Mouse (Mus musculus): ENCODE results near the gene Helt.
A peak's percentile ranks its signal among the peaks of the same experiment; 100 is the strongest.
"Not testable (repeated sequence)": the region's sequence is repeated elsewhere in the genome, so short reads cannot be mapped to it uniquely, and the experiment has no call there.

Gene Helt

GRCm38 (mm10) chr8:46296551-46296950 is 2.1 kb upstream of the Helt start:
- no peak for DNase-seq (ENCODE audit: low read depth)

DNA sequence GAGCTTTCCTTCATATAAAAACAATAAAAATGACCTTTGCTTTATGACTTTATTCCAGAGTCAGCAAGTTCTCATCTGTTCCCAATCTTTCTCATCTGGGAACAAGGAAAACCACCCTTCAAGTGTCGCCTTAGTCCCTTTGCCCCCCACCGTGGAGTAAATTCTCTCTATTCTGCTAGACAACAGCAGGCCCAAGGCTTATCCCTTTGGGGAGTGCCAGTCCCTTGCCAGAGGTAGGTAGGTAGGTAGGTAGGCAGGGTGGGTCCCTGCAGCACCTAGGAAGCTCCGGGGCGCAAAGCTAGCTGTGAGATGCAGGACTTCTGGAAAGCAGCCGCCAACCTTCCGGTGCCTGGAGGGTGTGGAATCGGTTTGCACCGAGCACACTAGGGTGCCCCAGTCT is 1.5 kb upstream of the Helt start:
- DNase-seq (ENCODE audit: low read depth) = no peak

DNA sequence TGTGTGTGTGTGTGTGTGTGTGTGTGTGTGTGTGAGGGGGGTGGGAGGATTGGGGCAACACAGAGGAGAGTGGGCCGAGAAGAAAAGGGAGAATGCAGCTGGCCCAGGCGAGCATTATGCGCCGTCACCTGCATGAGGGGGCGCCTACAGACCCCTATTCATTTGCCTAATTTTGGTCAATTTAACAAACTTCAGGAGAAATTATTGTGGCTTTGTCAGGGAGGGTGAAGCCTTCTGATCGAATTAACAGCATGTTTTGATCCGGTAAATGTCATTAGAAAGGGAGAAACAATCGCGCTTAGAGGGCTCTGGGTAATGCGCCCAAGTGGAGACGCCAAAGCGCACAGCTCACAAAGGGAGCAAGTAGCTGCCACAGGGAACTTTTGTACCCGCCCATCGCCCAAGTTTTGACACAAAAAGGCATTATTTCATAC is 647 bp upstream of the Helt start:
- DNase-seq (ENCODE audit: low read depth) = no peak

GRCm38 (mm10) chr8:46293741-46294151 is 725 bp downstream of the Helt start:
- DNase-seq (ENCODE audit: low read depth) = no peak

DNA sequence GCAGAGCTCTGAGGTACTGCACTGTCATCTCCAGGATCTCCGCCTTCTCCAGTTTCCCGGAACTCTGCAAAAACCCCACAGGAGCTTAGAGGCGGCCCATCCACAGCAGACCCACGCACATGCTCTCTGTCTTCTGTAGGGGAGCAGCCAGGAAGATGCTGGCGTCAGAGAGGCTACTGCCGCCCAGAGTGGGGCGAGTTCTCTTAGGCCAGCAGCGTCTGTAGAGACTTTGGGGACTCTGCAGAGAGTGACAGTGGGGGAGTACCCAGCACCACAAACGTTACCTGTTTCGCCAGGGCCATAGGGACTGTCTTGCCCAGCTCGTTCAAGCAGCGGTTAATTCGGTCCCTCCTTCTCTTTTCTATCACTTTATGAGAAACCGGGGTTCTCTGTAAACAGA is 1.3 kb downstream of the Helt start:
- no peak for DNase-seq (ENCODE audit: low read depth)

GRCm38 (mm10) chr8:46291931-46292675 is 2.4 kb downstream of the Helt start:
- no peak for DNase-seq (ENCODE audit: low read depth)

DNA sequence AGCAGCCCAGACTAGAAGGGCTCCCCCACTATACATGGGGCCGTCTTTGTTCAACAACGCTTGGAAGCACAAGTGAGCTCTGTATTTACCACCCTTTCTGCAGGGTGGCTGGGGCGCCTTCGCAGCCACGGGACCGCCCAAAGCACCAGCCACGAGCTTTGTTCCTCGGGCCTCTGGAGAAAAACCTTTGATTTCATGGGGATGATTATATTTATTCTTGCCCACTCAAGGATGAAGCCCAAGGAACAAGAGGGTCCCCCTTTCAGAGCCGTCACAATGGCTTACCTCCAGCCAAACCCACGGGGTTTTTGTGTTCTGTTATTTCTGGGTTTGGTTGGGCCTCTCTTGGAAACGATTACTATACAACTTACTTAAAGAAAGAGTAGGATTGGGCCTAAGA is 5.2 kb downstream of the Helt start:
- no peak for DNase-seq (ENCODE audit: low read depth)

GRCm38 (mm10) chr8:46288021-46288420 is 6.5 kb downstream of the Helt start:
- no peak for DNase-seq (ENCODE audit: low read depth)

- no peak for DNase-seq (ENCODE audit: low read depth)
Measured at GRCm38 (mm10) chr8:46285980-46286379, 8.5 kb downstream of the Helt start.

- peak; percentile 50 for DNase-seq (ENCODE audit: low read depth)
Measured at GRCm38 (mm10) chr8:46281536-46281935, 12.9 kb downstream of the Helt start.

- DNase-seq (ENCODE audit: low read depth) = no peak
Measured at GRCm38 (mm10) chr8:46276939-46277338, 17.5 kb downstream of the Helt start.

DNA sequence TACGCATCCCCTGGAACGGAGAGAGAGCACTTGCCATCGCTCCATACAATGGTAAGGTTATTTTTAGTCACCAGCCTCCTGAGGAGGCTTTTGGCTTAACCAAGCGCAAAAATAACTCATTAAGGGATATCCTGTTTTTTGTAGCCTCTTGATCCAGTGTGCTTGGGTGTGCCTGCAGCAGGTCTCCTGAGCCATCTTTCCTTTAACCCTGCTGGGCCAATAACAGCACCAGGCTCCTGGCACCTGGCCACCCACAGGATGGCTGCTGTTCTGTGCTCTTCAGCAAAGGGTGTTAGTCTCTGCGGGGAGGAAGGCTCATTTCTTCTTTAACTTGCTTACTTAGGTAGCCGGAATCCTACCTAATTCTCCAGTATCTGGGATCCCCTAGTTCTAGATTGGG is 23.7 kb downstream of the Helt start:
- no peak for DNase-seq (ENCODE audit: low read depth)

DNA sequence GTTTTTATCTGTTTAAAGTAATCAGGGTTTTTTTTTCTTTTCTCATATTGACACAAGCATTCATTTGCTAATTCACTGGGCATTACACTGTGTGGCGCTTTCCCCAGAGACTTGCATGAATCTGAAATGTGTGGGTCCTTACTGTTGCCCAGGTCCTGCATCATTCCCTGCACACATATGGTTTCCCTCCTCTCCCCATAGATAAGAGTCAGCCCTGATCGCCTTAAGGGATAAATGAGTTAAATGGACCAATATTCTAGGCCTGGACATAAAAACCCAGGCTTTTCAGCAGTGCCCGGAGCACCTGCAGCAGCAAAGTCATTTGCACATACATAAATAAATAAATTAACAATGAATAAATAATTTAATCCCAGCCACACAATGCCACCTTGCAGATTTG is 24.3 kb downstream of the Helt start:
- DNase-seq (ENCODE audit: low read depth) = no peak

- no peak for DNase-seq (ENCODE audit: low read depth)
Measured at GRCm38 (mm10) chr8:46266801-46267200, 27.7 kb downstream of the Helt start.

DNA sequence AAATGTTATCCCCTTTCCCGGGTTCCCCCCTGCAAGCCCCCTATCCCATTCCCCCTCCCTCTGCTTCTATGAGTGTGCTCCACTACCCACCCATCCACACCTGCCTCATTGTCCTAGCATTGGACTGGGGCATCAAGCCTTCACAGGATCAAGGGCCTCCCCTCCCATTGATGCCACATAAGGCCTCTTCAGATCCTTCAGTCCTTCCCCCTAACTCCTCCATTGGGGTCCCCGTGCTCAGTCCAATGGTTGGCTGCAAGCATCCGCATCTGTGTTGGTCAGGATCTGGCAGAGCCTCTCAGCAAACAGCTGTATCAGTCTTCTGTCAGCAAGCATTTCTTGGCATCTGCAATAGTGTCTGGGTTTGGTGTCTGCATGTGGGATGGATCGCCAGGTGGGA is 30.3 kb downstream of the Helt start:
- not testable (repeated sequence) for DNase-seq (ENCODE audit: low read depth)

- no peak for DNase-seq (ENCODE audit: low read depth)
Measured at GRCm38 (mm10) chr8:46257921-46258682, 36.4 kb downstream of the Helt start.

DNA sequence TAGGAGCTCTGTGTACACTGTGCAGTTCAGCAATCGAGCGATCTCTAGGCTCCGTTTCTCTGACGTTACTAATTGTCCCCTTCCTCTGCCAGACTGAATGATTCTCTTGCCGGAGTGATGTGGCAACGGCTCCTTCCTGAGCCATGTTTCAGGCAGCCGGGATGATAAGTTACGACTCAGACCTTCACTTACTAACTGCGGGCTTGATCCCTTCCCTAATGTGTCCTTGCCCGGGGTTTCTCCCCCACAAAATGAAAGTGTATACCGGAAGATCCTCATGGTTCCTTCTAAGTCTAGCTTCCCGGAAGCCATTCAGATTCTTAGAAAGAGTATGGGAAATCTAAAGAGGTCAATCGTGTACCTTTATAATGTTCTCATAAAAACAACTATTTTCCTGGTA is 42.0 kb downstream of the Helt start:
- no peak for DNase-seq (ENCODE audit: low read depth)

DNA sequence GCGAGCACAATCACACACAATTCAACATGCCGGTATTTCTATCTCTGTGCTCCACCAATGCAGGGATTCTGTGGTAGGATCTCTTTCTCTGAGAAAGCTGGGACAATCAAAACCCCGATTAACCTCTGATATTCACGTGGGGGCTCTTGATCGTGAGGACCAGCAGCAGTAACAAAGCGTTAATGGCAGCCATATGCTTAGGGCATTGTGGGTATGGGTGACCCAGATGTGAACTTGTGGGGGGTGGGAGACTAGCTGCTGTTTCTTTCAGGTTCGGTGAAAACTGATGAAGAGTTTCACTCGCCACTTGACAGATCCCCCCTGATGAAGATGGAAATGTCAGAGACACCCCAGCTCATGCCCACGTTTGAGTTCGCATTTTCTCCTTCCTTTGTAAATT is 42.9 kb downstream of the Helt start:
- DNase-seq (ENCODE audit: low read depth) = no peak

DNA sequence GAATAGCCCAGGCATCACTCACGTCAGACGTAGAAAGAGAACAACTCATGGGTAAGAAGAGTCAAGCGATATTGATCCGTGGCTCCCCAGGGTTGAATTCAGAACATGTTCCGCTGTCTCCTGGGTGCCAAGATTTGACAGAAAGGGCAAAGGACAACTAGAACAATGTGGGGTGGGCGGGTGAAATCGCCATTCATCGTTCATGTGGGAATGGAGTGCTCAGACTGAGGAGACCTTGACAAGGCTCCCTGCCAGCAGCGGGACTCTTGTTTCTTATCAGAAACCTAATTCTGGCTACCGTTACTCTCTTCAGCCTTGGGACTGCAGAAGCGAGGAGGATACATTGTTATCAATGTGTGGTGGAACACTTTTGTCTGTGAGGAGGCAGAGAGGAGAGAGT is 48.1 kb downstream of the Helt start:
- no peak for DNase-seq (ENCODE audit: low read depth)

GRCm38 (mm10) chr8:46242946-46243345 is 51.5 kb downstream of the Helt start:
- no peak for DNase-seq (ENCODE audit: low read depth)

Data from c-Kit-positive CD71-negative TER-119-negative erythroid progenitor cells, embryonic 14.5 days (primary cell).